Mouse (Mus musculus) C2C12 (cell line): ENCODE results near the gene Gm21887.
A peak's percentile ranks its signal among the peaks of the same experiment; 100 is the strongest.
"Not testable (repeated sequence)": the region's sequence is repeated elsewhere in the genome, so short reads cannot be mapped to it uniquely, and the experiment has no call there.

Experiments
- CTCF ChIP-seq: IDR thresholded peaks from one replicate; pipeline ENCODE4 v1.5.1; 2011; ENCODE audit not compliant: control insufficient read depth, insufficient read depth, insufficient read length
- MAX ChIP-seq: IDR thresholded peaks from one replicate; pipeline ENCODE4 v1.6.1; 2011; ENCODE audit warnings: mild to moderate bottlenecking, control low read depth
- MYOD1 ChIP-seq: IDR thresholded peaks from one replicate; pipeline ENCODE4 v1.6.1; 2011; ENCODE audit warnings: low read depth; ENCODE audit not compliant: control insufficient read depth, insufficient read length
- MYOG ChIP-seq: IDR thresholded peaks from one replicate; pipeline ENCODE4 v1.6.1; 2011; ENCODE audit not compliant: control insufficient read depth, insufficient read length; ENCODE audit errors: extremely low read depth

GRCm38 (mm10) chrX:169996926-169997325 lies 12.5 kb upstream of the Gm21887 start:
- not testable (repeated sequence) for TF ChIP-seq CTCF, MYOG, MYOD1
- peak; percentile 30 for TF ChIP-seq MAX
